Mouse (Mus musculus) G1E (cell line): ENCODE results near the gene Srpk1.

Experiments used
- CTCF ChIP-seq: IDR thresholded peaks from 2 replicates; pipeline ENCODE4 v1.5.1; 2012; ENCODE audit warnings: low read depth, low read length, inconsistent platforms, mixed read lengths
- GATA1 ChIP-seq: IDR thresholded peaks from 2 replicates; pipeline ENCODE4 v1.6.1; 2012; ENCODE audit warnings: borderline replicate concordance, low read length, inconsistent platforms, mixed read lengths
- POLR2AphosphoS5 ChIP-seq: IDR thresholded peaks from 2 replicates; pipeline ENCODE4 v1.6.1; 2012; ENCODE audit warnings: low read depth, low read length, inconsistent platforms; ENCODE audit not compliant: insufficient replicate concordance
- TAL1 ChIP-seq: conservative IDR thresholded peaks from 2 replicates; pipeline ENCODE4 v1.6.1; 2012; ENCODE audit warnings: low read depth, low read length, inconsistent platforms, mixed read lengths

DNA sequence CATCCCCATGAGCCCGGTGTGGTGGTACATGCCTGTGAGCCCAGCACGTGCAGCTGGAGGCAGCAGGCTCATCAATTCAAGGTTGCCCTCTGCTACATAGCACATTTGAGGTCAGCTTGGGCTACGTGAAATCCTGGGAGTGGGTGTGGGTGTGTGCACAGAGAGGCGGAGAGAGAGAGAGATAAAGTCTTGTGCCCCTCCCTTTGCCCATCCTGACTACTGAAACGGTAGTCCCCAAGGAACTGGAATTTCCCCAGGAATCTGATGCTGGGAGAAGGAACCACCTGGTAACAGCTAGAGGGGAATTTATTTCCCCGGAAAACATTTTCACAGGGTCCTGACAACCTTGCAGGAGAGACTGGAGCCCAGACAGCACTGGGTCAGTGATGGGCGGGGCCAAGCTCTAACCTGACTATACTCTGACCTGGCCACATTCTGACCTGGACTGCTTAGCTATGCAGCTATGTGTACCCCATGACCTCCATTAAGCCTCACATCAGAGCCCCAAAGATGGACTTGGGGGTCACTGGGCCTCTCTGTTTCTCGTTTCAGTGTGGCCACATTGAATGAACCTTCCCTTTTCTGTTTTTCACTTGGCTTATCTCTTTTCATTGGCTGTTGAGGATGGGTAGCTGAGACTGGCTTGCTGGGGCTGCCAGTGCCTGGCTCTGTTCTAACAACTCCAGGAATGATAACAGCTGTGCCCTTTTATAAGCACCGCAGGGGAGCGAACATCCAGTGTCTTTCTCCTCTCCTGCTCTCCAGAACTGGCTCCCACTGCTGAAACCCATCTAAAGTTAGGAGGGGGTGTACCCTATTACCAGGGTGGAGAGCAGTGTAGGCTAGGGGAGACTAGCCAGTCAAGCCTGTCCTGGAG lies 6.0 kb upstream of the Srpk1 start:
- TF ChIP-seq CTCF (no peak), GATA1 (no peak), TAL1 (no peak), POLR2AphosphoS5 (no peak)
